ENCODE assay signal across 31 mouse cellular contexts in the genomic region with DNA sequence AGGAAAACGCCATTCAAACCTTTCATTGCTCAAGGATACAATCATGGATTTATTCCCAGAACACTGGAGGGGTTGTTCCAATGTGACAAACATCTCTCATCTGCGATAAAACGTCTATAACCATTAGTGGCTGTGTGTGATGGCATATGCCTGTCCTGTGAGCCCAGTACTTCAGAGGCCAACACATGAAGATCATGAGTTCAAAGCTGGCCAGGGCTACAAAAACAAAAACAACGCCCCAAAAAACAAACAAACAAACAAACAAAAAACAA. TPM values are rescaled to one million over a fixed set of nuclear protein-coding genes. Genes with fewer than 3 reads are reported as not detected.
DNase-seq lines count a peak whose midpoint lies in the region; ATAC-seq and TF ChIP-seq lines count a peak whose summit lies in the region.
"Had no signal": no experiment of that assay in that cellular context is flagged by ENCODE, and none has a peak within 500 bp of the region (broad histone marks: within the 10 kb centered on the region; RNA-seq: fewer than 3 reads in every experiment).

No protein-coding gene starts in this region.

- WGBS in heart, embryonic 14.5 days = 69% methylated on average over 4 of the region's 4 CpGs
- WGBS in liver, embryonic 15.5 days (ENCODE audit: insufficient replicate concordance) = 66% methylated on average over 4 of the region's 4 CpGs
- WGBS in liver, embryonic 11.5 days = 74% methylated on average over 4 of the region's 4 CpGs
- 78% methylated on average over 4 of the region's 4 CpGs for WGBS in stomach, embryonic 14.5 days
- WGBS in stomach, postnatal 0 days = 69% methylated on average over 4 of the region's 4 CpGs

- no peaks in the 10 kb centered on the region for H3K9me3 ChIP-seq in heart, embryonic 14.5 days (ENCODE audit: control insufficient read depth, low read length)
- H3K9me3 ChIP-seq in liver, embryonic 15.5 days (replicated peaks) = no peaks in the 10 kb centered on the region
- no peaks in the 10 kb centered on the region for H3K9me3 ChIP-seq in liver, embryonic 11.5 days (ENCODE audit: control insufficient read depth, low read length)
- no peaks in the 10 kb centered on the region for H3K9me3 ChIP-seq in stomach, embryonic 14.5 days (ENCODE audit: control insufficient read depth, low read depth, low read length)
- no peaks in the 10 kb centered on the region for H3K9me3 ChIP-seq in stomach, postnatal 0 days (ENCODE audit: control insufficient read depth, low read length)
- H3K9me3 ChIP-seq: embryonic facial prominence, embryonic 13.5 days; hindbrain, embryonic 15.5 days; intestine, embryonic 15.5 days; liver, embryonic 13.5 days; midbrain, embryonic 10.5 days; neural tube, embryonic 13.5 days had no signal

- H3K27ac ChIP-seq in gastrocnemius, adult 2 months = peak overlapping the region; percentile 98
- H3K27ac ChIP-seq in heart, embryonic 14.5 days (replicated peaks in 1 of 2; ENCODE audit: control insufficient read depth in 1 of 2, insufficient read depth in 1 of 2, low read depth in 2 of 2, low read length in 2 of 2) = peak overlapping the region in 1 of 2 experiments; percentile 91; a peak in 2 of 4 replicates
- H3K27ac ChIP-seq in liver, embryonic 15.5 days (replicated peaks) = peak overlapping the region; percentile 68; the same call in 1 of the 2 replicates
- no peak overlapping the region for H3K27ac ChIP-seq in liver, embryonic 11.5 days (ENCODE audit: low read depth, low read length)
- H3K27ac ChIP-seq in stomach, embryonic 14.5 days (ENCODE audit: low read length) = peak overlapping the region; percentile 62; the same call in 1 of the 2 replicates
- H3K27ac ChIP-seq in stomach, postnatal 0 days (replicated peaks) = no peak overlapping the region
- H3K27ac ChIP-seq: embryonic facial prominence, embryonic 13.5 days; hindbrain, embryonic 15.5 days; layer of hippocampus, adult 2 months; midbrain, embryonic 10.5 days; neural tube, embryonic 13.5 days had no signal

- 0 out of 2 replicates have a peak, but pooled peaks cover 2% of the 10 kb centered on the region for H3K36me3 ChIP-seq in heart, embryonic 14.5 days (ENCODE audit: control insufficient read depth, insufficient read depth, low read length)
- H3K36me3 ChIP-seq in liver, embryonic 15.5 days (replicated peaks) = peaks cover 17% of the 10 kb centered on the region
- H3K36me3 ChIP-seq in liver, embryonic 11.5 days (ENCODE audit: control insufficient read depth, insufficient read depth, low read length) = no peaks in the 10 kb centered on the region
- H3K36me3 ChIP-seq in stomach, embryonic 14.5 days (ENCODE audit: control insufficient read depth, insufficient read depth, low read length) = no peaks in the 10 kb centered on the region
- H3K36me3 ChIP-seq in stomach, postnatal 0 days (ENCODE audit: control insufficient read depth, insufficient read depth, low read length) = no peaks in the 10 kb centered on the region; the same call in 1 of the 2 replicates
- H3K36me3 ChIP-seq: embryonic facial prominence, embryonic 13.5 days; hindbrain, embryonic 15.5 days; midbrain, embryonic 10.5 days; neural tube, embryonic 13.5 days had no signal

- DNase-seq in gastrocnemius, adult 2 months = no peak
- DNase-seq in gastrocnemius, postnatal 25 days = no peak
- no peak for DNase-seq in heart, postnatal 25 days (ENCODE audit: low spot score)
- DNase-seq in liver, embryonic 11.5 days (ENCODE audit: low spot score) = no peak
- no peak for DNase-seq in stomach, postnatal 0 days (ENCODE audit: low spot score)
- DNase-seq: adrenal gland, postnatal 10 days; cerebellum, adult 2 months; cerebellum, postnatal 25 days; embryo, embryonic 11 days; kidney, adult 9 months; kidney, postnatal 25 days; liver, embryonic 13.5 days; lung, postnatal 4 days; retina, postnatal 1 day; right cerebral cortex, postnatal 25 days; spleen, adult 18-20 months; thymus, adult 18-20 months; thymus, postnatal 36 days had no signal

- no peak for TF ChIP-seq EP300 in stomach, postnatal 0 days (optimal IDR thresholded peaks at IDR 0.05)

- no peak for ATAC-seq in heart, embryonic 14.5 days (ENCODE audit: insufficient number of reproducible peaks, insufficient read depth, low FRiP score, low read depth)
- no peak for ATAC-seq in liver, embryonic 15.5 days (ENCODE audit: insufficient read depth)
- no peak for ATAC-seq in liver, embryonic 11.5 days (replicated peaks; ENCODE audit: low FRiP score)
- ATAC-seq in stomach, embryonic 14.5 days (ENCODE audit: insufficient number of reproducible peaks, insufficient read depth, low FRiP score, low read depth) = no peak
- ATAC-seq in stomach, postnatal 0 days (ENCODE audit: low FRiP score, low TSS enrichment) = no peak
- ATAC-seq: activated CD4-positive, CD25-positive, alpha-beta regulatory T cell, adult 4 months; forebrain, embryonic 14.5 days; intestine, embryonic 15.5 days; midbrain, embryonic 16.5 days had no signal

- TF ChIP-seq CTCF in gastrocnemius, adult 2 months (IDR thresholded peaks at IDR 0.05) = no peak
- no peak for TF ChIP-seq CTCF in stomach, postnatal 0 days (IDR thresholded peaks at IDR 0.05; ENCODE audit: low read depth)

- intact Hi-C loops in gastrocnemius, adult 2 months (cut with DNase I) = no loop called here
- intact Hi-C loops in heart, postnatal 25 days (cut with DNase I) = loop anchor here (2.0 kb wide), 1 partner anchor 14 kb away; no protein-coding TSS in a partner anchor

- peak overlapping the region; percentile 16 for H3K4me2 ChIP-seq in heart, embryonic 14.5 days (ENCODE audit: low read length)
- no peak overlapping the region for H3K4me2 ChIP-seq in liver, embryonic 15.5 days
- H3K4me2 ChIP-seq in liver, embryonic 11.5 days = no peak overlapping the region
- no peak overlapping the region for H3K4me2 ChIP-seq in stomach, embryonic 14.5 days (replicated peaks; ENCODE audit: low read depth, low read length)
- no peak overlapping the region for H3K4me2 ChIP-seq in stomach, postnatal 0 days (replicated peaks; ENCODE audit: low read depth)
- H3K4me2 ChIP-seq: embryonic facial prominence, embryonic 13.5 days; hindbrain, embryonic 15.5 days; intestine, embryonic 15.5 days; liver, embryonic 13.5 days; neural tube, embryonic 13.5 days had no signal

- no peak overlapping the region for H3K9ac ChIP-seq in heart, embryonic 14.5 days (ENCODE audit: low read length)
- no peak overlapping the region for H3K9ac ChIP-seq in liver, embryonic 15.5 days
- H3K9ac ChIP-seq in liver, embryonic 11.5 days (ENCODE audit: low read depth, low read length) = no peak overlapping the region
- no peak overlapping the region for H3K9ac ChIP-seq in stomach, embryonic 14.5 days (replicated peaks; ENCODE audit: low read depth, low read length)
- H3K9ac ChIP-seq in stomach, postnatal 0 days (ENCODE audit: low read length) = no peak overlapping the region
- H3K9ac ChIP-seq: embryonic facial prominence, embryonic 13.5 days; hindbrain, embryonic 15.5 days; intestine, embryonic 15.5 days; liver, embryonic 13.5 days; neural tube, embryonic 13.5 days had no signal

- no peak overlapping the region for H3K4me3 ChIP-seq in gastrocnemius, adult 2 months
- H3K4me3 ChIP-seq in heart, embryonic 14.5 days (ENCODE audit: control insufficient read depth in 1 of 2, insufficient read depth in 1 of 2, low read depth in 1 of 2, low read length in 2 of 2) = no peak overlapping the region
- no peak overlapping the region for H3K4me3 ChIP-seq in liver, embryonic 15.5 days (replicated peaks)
- no peak overlapping the region for H3K4me3 ChIP-seq in liver, embryonic 11.5 days (ENCODE audit: low read depth, low read length)
- no peak overlapping the region for H3K4me3 ChIP-seq in stomach, embryonic 14.5 days (ENCODE audit: low read depth, low read length)
- H3K4me3 ChIP-seq in stomach, postnatal 0 days (ENCODE audit: low read depth, low read length) = no peak overlapping the region
- H3K4me3 ChIP-seq: embryonic facial prominence, embryonic 13.5 days; hindbrain, embryonic 15.5 days; intestine, embryonic 15.5 days; layer of hippocampus, adult 2 months; liver, embryonic 13.5 days; midbrain, embryonic 10.5 days; myocyte; neural tube, embryonic 13.5 days had no signal

- H3K27me3 ChIP-seq in heart, embryonic 14.5 days (ENCODE audit: control insufficient read depth, insufficient read depth, low read length) = no peaks in the 10 kb centered on the region
- H3K27me3 ChIP-seq in liver, embryonic 15.5 days = no peaks in the 10 kb centered on the region
- H3K27me3 ChIP-seq in liver, embryonic 11.5 days (replicated peaks; ENCODE audit: control insufficient read depth, insufficient read depth, low read length) = no peaks in the 10 kb centered on the region
- H3K27me3 ChIP-seq in stomach, embryonic 14.5 days (ENCODE audit: control insufficient read depth, insufficient read depth, low read length) = no peaks in the 10 kb centered on the region
- no peaks in the 10 kb centered on the region for H3K27me3 ChIP-seq in stomach, postnatal 0 days (ENCODE audit: control insufficient read depth, insufficient read depth, low read length)
- H3K27me3 ChIP-seq: embryonic facial prominence, embryonic 13.5 days; hindbrain, embryonic 15.5 days; intestine, embryonic 15.5 days; liver, embryonic 13.5 days; neural tube, embryonic 13.5 days had no signal

- H3K4me1 ChIP-seq in heart, embryonic 14.5 days (ENCODE audit: control insufficient read depth in 2 of 2, insufficient read depth in 2 of 2, low read length in 2 of 2) = peaks cover 43 to 59% of the 10 kb centered on the region in 2 experiments
- peaks cover 48% of the 10 kb centered on the region for H3K4me1 ChIP-seq in liver, embryonic 15.5 days (replicated peaks)
- H3K4me1 ChIP-seq in liver, embryonic 11.5 days (replicated peaks; ENCODE audit: control insufficient read depth, insufficient read depth, low read length) = peaks cover 33% of the 10 kb centered on the region
- peaks cover 21% of the 10 kb centered on the region for H3K4me1 ChIP-seq in stomach, embryonic 14.5 days (ENCODE audit: control insufficient read depth, insufficient read depth, low read length)
- H3K4me1 ChIP-seq in stomach, postnatal 0 days (replicated peaks; ENCODE audit: control insufficient read depth, insufficient read depth) = peaks cover 4% of the 10 kb centered on the region; the same call in 1 of the 2 replicates

RNA-seq across cellular contexts. Expression of a gene that starts 48.4 kb away (rescaled TPM):
- 1 to 10 TPM; 3.4 to 4.0 TPM for total RNA-seq in gastrocnemius, adult 2 months (2021)
- total RNA-seq in gastrocnemius, postnatal 25 days (2021) = 1 to 10 TPM; 3.7 to 6.4 TPM
- polyA plus RNA-seq in heart, embryonic 14.5 days (2014; fragmentation: Nextera tagmentation; extraction: Ambion mirVana) = 18.5 and 19.2 TPM in 2 replicates
- 10 to 100 TPM in 1 of 2 experiments, 1 to 10 TPM in 1; 8.9 to 11.1 TPM for total RNA-seq in heart, postnatal 25 days (2021)
- 12.9 and 13.1 TPM in 2 replicates for polyA plus RNA-seq in liver, embryonic 15.5 days (2015; fragmentation: Nextera tagmentation; extraction: Ambion mirVana)
- polyA plus RNA-seq in liver, embryonic 11.5 days (2014; fragmentation: Nextera tagmentation; extraction: Ambion mirVana) = 26.8 and 27.9 TPM in 2 replicates
- polyA plus RNA-seq in stomach, embryonic 14.5 days (2014; fragmentation: Nextera tagmentation; extraction: Ambion mirVana) = 18.3 and 18.6 TPM in 2 replicates
- polyA plus RNA-seq in stomach, postnatal 0 days (2015; fragmentation: Nextera tagmentation; extraction: Ambion mirVana) = 13.8 and 18.8 TPM in 2 replicates

RNA-seq across cellular contexts. Expression of a gene that starts 50.9 kb away (rescaled TPM):
- under 1 TPM; 0.79 to 0.84 TPM for total RNA-seq in gastrocnemius, adult 2 months (2021)
- 1 to 10 TPM in 1 of 2 experiments, under 1 TPM in 1; 0.59 to 1.3 TPM for total RNA-seq in gastrocnemius, postnatal 25 days (2021)
- 1.7 and 2.8 TPM in 2 replicates for polyA plus RNA-seq in heart, embryonic 14.5 days (2014; fragmentation: Nextera tagmentation; extraction: Ambion mirVana)
- 1 to 10 TPM; 3.5 to 4.1 TPM for total RNA-seq in heart, postnatal 25 days (2021)
- polyA plus RNA-seq in liver, embryonic 15.5 days (2015; fragmentation: Nextera tagmentation; extraction: Ambion mirVana) = 7.1 and 7.9 TPM in 2 replicates
- polyA plus RNA-seq in liver, embryonic 11.5 days (2014; fragmentation: Nextera tagmentation; extraction: Ambion mirVana) = 7.5 and 8.2 TPM in 2 replicates
- polyA plus RNA-seq in stomach, embryonic 14.5 days (2014; fragmentation: Nextera tagmentation; extraction: Ambion mirVana) = 1.8 and 2.8 TPM in 2 replicates
- polyA plus RNA-seq in stomach, postnatal 0 days (2015; fragmentation: Nextera tagmentation; extraction: Ambion mirVana) = 2.9 and 3.2 TPM in 2 replicates

RNA-seq across cellular contexts. Expression of a gene that starts 55.4 kb away (rescaled TPM):
- total RNA-seq in gastrocnemius, adult 2 months (2021) = 10 to 100 TPM; 71.2 to 78.6 TPM
- 10 to 100 TPM; 62.2 to 62.8 TPM for total RNA-seq in gastrocnemius, postnatal 25 days (2021)
- 56.9 and 62.3 TPM in 2 replicates for polyA plus RNA-seq in heart, embryonic 14.5 days (2014; fragmentation: Nextera tagmentation; extraction: Ambion mirVana)
- 10 to 100 TPM; 63.5 to 64.1 TPM for total RNA-seq in heart, postnatal 25 days (2021)
- polyA plus RNA-seq in liver, embryonic 15.5 days (2015; fragmentation: Nextera tagmentation; extraction: Ambion mirVana) = 21.1 and 24.4 TPM in 2 replicates
- polyA plus RNA-seq in liver, embryonic 11.5 days (2014; fragmentation: Nextera tagmentation; extraction: Ambion mirVana) = 57.1 and 58.6 TPM in 2 replicates
- 67.6 and 72.1 TPM in 2 replicates for polyA plus RNA-seq in stomach, embryonic 14.5 days (2014; fragmentation: Nextera tagmentation; extraction: Ambion mirVana)
- polyA plus RNA-seq in stomach, postnatal 0 days (2015; fragmentation: Nextera tagmentation; extraction: Ambion mirVana) = 38.1 and 40.9 TPM in 2 replicates

Comparison
In these comparisons a context has a peak if more than half of its experiments do, and no peak if none do; other contexts are left out.
1. H3K27ac ChIP-seq: peak in gastrocnemius, adult 2 months (single experiment), liver, embryonic 15.5 days (single experiment) and stomach, embryonic 14.5 days (single experiment); none in liver, embryonic 11.5 days (single experiment) and stomach, postnatal 0 days (single experiment).